Mouse (Mus musculus) lung, adult 2 months (tissue): ENCODE results near the gene Prex1.

Source experiments
- CTCF ChIP-seq: fragments of 200-500 bp; IDR thresholded peaks from 2 replicates; pipeline ENCODE4 v1.5.1; 2011; ENCODE audit warnings: mild to moderate bottlenecking, low read length, control low read depth; ENCODE audit not compliant: insufficient read depth
- POLR2A ChIP-seq: fragments of 200-500 bp; IDR thresholded peaks from 2 replicates; pipeline ENCODE4 v1.6.1; 2011; ENCODE audit warnings: low read depth, mild to moderate bottlenecking, control low read depth, low read length, borderline replicate concordance; ENCODE audit errors: extremely low read depth

DNA sequence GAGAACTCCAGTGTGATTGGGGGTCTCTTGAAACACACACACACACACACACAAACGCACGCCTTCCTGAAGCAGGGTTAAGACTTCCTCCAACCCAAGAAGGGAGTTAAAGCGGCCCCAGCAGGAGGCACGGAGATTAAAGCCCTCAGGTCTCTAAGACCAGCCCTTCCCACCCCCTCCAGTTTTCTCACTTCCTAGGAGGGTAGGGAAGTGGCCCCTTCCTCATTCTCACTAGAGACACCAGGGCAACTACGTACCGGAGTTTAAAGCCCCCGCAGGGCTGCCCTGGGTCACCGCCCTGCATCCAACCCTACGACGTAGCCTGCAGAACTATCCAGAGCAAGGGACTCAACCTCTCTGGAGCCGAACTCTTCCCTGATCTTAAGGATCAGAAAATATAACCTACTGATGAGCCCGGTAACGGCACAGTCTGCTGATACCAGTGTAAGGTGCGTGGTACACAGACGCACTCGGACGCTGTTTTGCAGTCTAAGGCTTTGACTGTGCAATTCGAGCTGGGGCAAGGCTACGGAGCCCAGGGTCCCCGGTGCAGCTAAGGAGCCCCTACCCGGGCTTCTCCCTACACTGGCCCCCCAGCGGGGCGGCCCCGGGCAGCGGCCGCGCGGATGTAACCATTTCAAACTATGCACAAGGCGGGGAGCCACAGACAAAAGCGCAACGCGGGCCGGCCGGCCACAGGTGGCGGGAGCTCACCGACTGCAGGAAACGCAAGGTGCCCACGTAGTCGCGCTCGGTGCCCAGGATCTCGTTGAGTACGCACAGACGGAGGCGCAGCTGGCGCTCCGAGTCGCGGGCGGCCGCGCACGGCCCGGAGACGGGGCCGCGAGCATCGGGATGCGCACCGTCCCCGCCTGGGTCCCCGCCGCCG is 587 bp downstream of the Prex1 start:
- TF ChIP-seq CTCF: no peak
- TF ChIP-seq POLR2A: no peak
